Mouse (Mus musculus) hindbrain, embryonic 12.5 days (tissue): ENCODE data around the gene Fpgs. TPM values are rescaled to one million over a fixed set of nuclear protein-coding genes. Genes with fewer than 3 reads are reported as not detected.

ENCODE experiments used
- ATAC-seq: fragments of 200-750 bp; cut with Nextera tagmentation; 2 replicates; pipeline ENCODE4 v1.8.0; 2017; ENCODE audit warnings: moderate TSS enrichment; ENCODE audit not compliant: low FRiP score
- H3K27ac ChIP-seq: fragments of 300-500 bp; sonication (generic); 2 replicates; pipeline ENCODE4 v1.5.1; 2016; ENCODE audit warnings: mild to moderate bottlenecking
- H3K27me3 ChIP-seq: fragments of 300-500 bp; sonication (generic); 2 replicates; pipeline ENCODE4 v1.6.1; 2016; ENCODE audit warnings: mild to moderate bottlenecking
- H3K36me3 ChIP-seq: fragments of 300-500 bp; sonication (generic); 2 replicates; pipeline ENCODE4 v1.6.1; 2016; ENCODE audit warnings: mild to moderate bottlenecking
- H3K4me1 ChIP-seq: fragments of 300-500 bp; sonication (generic); 2 replicates; pipeline ENCODE4 v1.6.1; 2016
- H3K4me2 ChIP-seq: fragments of 300-500 bp; sonication (generic); replicated peaks from 2 replicates; pipeline ENCODE4 v1.6.1; 2016; ENCODE audit warnings: mild to moderate bottlenecking
- H3K4me3 ChIP-seq: fragments of 300-500 bp; sonication (generic); 2 replicates; pipeline ENCODE4 v1.5.1; 2016; ENCODE audit warnings: mild to moderate bottlenecking
- H3K9ac ChIP-seq: fragments of 300-500 bp; sonication (generic); 2 replicates; pipeline ENCODE4 v1.6.1; 2016; ENCODE audit warnings: mild to moderate bottlenecking, moderate library complexity
- H3K9me3 ChIP-seq: fragments of 300-500 bp; sonication (generic); replicated peaks from 2 replicates; pipeline ENCODE4 v1.6.1; 2016; ENCODE audit warnings: mild to moderate bottlenecking
- WGBS: fragments of 180-500 bp; shearing (Covaris S2); methylation state at CpG from one replicate; pipeline ENCODE4 v1.1.7; 2016; 5-methylcytosine and 5-hydroxymethylcytosine counted together
- microRNA counts: library from miRNA; unstranded; fragments of <30 nt; microRNA quantifications from one replicate; lab custom pipeline; 2017
- microRNA-seq: library from miRNA; unstranded; fragments of <30 nt; microRNA quantifications from one replicate; pipeline ENCODE4, GENCODE M21; 2017
- polyA plus RNA-seq: library from polyadenylated mRNA; unstranded; fragments of >200 nt; fragmentation: Nextera tagmentation; extraction: Ambion mirVana; gene quantifications from 2 replicates; pipeline ENCODE4 v1.2.1, GENCODE M21; 2016

Fpgs gene
- polyA plus RNA-seq, 1 experiment from 2014 or later: 20.1 TPM

GRCm38 (mm10) chr2:32637778-32638281, 66.1 kb downstream of the Fpgs start:
- H3K9me3 ChIP-seq: no peaks in the 10 kb centered on the region
- H3K9ac ChIP-seq: no peak overlapping the region
- peak overlapping the region; percentile 4; the same call in 1 of the 2 replicates for H3K27ac ChIP-seq
- no peak overlapping the region for H3K4me3 ChIP-seq
- 30% methylated on average over 11 of the region's 11 CpGs for WGBS
- H3K4me1 ChIP-seq: peaks cover 9% of the 10 kb centered on the region
- no peak for ATAC-seq
- H3K36me3 ChIP-seq: no peaks in the 10 kb centered on the region
- no peak overlapping the region for H3K4me2 ChIP-seq
- no peaks in the 10 kb centered on the region for H3K27me3 ChIP-seq

DNA sequence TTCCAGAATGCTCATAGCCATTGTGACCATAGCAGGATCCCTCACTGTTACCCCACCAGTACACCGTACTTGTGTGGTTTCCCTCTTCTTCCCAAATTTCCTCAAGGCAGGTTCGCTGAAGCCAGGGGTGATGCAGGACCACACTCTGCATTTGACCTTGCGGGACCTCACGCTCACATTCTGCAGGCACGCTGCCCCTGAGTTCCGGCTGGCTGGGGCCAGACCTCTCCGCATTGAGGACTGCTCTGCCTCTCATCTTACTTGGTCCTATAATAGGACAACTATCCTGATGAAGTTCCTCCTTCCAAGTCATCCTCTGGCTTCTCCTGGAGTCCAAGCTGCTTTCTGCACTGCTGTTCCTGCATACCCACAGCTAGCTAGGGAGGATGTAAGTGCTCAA, 67.3 kb downstream of the Fpgs start:
- H3K4me1 ChIP-seq: peaks cover 15% of the 10 kb centered on the region
- ATAC-seq: no peak
- 83% methylated on average over 7 of the region's 7 CpGs for WGBS
- H3K4me2 ChIP-seq: no peak overlapping the region
- H3K9ac ChIP-seq: no peak overlapping the region
- no peaks in the 10 kb centered on the region for H3K9me3 ChIP-seq
- no peaks in the 10 kb centered on the region for H3K36me3 ChIP-seq
- no peak overlapping the region for H3K27ac ChIP-seq
- no peak overlapping the region for H3K4me3 ChIP-seq
- H3K27me3 ChIP-seq: no peaks in the 10 kb centered on the region

GRCm38 (mm10) chr2:32634277-32635105, 69.5 kb downstream of the Fpgs start:
- H3K4me2 ChIP-seq: no peak overlapping the region
- H3K36me3 ChIP-seq: no peaks in the 10 kb centered on the region
- no peak overlapping the region for H3K9ac ChIP-seq
- H3K4me1 ChIP-seq: peaks cover 19% of the 10 kb centered on the region
- H3K27me3 ChIP-seq: no peaks in the 10 kb centered on the region; the same call in 1 of the 2 replicates
- H3K9me3 ChIP-seq: no peaks in the 10 kb centered on the region
- ATAC-seq: no peak
- no peak overlapping the region for H3K4me3 ChIP-seq
- 85% methylated on average over 10 of the region's 10 CpGs for WGBS
- no peak overlapping the region for H3K27ac ChIP-seq

DNA sequence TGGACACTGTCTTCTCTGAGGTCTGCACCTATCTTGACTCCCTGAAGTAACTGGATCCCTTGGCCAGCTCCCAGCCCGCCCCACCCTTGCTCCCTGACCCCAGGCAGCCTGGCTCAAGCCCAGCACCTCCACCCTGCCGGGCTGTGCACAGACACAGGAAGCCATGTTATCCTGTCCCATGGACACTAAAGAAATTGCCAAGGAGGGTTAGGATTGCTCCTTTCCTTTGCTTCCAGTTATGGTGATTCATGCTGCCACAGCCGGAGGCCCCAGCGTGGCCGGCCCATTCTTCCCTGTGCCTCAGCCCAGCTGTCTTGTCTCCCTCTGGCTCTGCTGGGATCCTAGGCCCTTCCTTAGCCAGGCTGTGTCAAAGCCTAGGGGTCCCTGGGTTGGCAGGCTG, 70.3 kb downstream of the Fpgs start:
- ATAC-seq: no peak

More for the DNA sequence above, 70.3 kb downstream of the Fpgs start:
- Histone ChIP-seq H3K9me3 (no peaks in the 10 kb centered on the region), H3K36me3 (no peaks in the 10 kb centered on the region), H3K27ac (no peak overlapping the region), H3K4me1 (peaks cover 27% of the 10 kb centered on the region), H3K4me2 (no peak overlapping the region), H3K4me3 (no peak overlapping the region), H3K27me3 (no peaks in the 10 kb centered on the region; the same call in 1 of the 2 replicates), H3K9ac (no peak overlapping the region)
- WGBS: 69% methylated on average over 5 of the region's 5 CpGs

MicroRNAs within 50 kb of the gene (microRNA counts, 519-probe panel; counts per million panel counts)
- microRNA mmu-miR-1954 (lab: Ali Mortazavi, UCI): 470 counts per million, percentile 58 among the panel's probes with 10 or more counts
- microRNA mmu-miR-2861 (lab: Ali Mortazavi, UCI): 470 counts per million, percentile 58 among the panel's probes with 10 or more counts

Small RNA genes lying within 50 kb of the gene (microRNA-seq; reads per million reads assigned to microRNA genes)
- gene Gm47291 (not detected), gene Mir1954 (not detected), gene Mir2861 (not detected), gene Mir3960 (not detected), gene Mir8093 (not detected)

Other genes starting within 250 kb of the Fpgs start
- 12.6 and 15.5 TPM in 2 replicates for gene Fam102a, start 168.8 kb downstream of the Fpgs start, polyA plus RNA-seq
- gene Dpm2, start 133.3 kb downstream of the Fpgs start, polyA plus RNA-seq: 110 and 117 TPM in 2 replicates
- gene Pip5kl1, start 129.3 kb downstream of the Fpgs start, polyA plus RNA-seq: 4.2 and 5.0 TPM in 2 replicates
- gene 9430097D07Rik, start 128.5 kb downstream of the Fpgs start, polyA plus RNA-seq: 0.31 and 0.56 TPM in 2 replicates
- gene St6galnac4, start 117.0 kb downstream of the Fpgs start, polyA plus RNA-seq: 21.5 and 22.9 TPM in 2 replicates
- 13.5 and 14.3 TPM in 2 replicates for gene St6galnac6, start 104.4 kb downstream of the Fpgs start, polyA plus RNA-seq
- gene Ak1, start 82.4 kb downstream of the Fpgs start, polyA plus RNA-seq: 40.4 and 43.2 TPM in 2 replicates
- gene Eng, start 57.5 kb downstream of the Fpgs start, polyA plus RNA-seq: 31.6 and 32.1 TPM in 2 replicates
- 99.0 and 101 TPM in 2 replicates for gene Cdk9, start 8.9 kb upstream of the Fpgs start, polyA plus RNA-seq
- gene Sh2d3c, start 16.9 kb upstream of the Fpgs start, polyA plus RNA-seq: 33.5 and 34.8 TPM in 2 replicates
- 1.6 and 2.0 TPM in 2 replicates for gene 6330409D20Rik, start 36.9 kb upstream of the Fpgs start, polyA plus RNA-seq
- 52.1 and 55.9 TPM in 2 replicates for gene Tor2a, start 53.1 kb upstream of the Fpgs start, polyA plus RNA-seq
- 0.63 and 1.1 TPM in 2 replicates for gene Ttc16, start 71.5 kb upstream of the Fpgs start, polyA plus RNA-seq
- gene Ptrh1, start 71.6 kb upstream of the Fpgs start, polyA plus RNA-seq: 4.6 and 5.6 TPM in 2 replicates
- gene Cfap157, start 80.3 kb upstream of the Fpgs start, polyA plus RNA-seq: 0.85 and 1.5 TPM in 2 replicates
- gene Stxbp1, start 143.1 kb upstream of the Fpgs start, polyA plus RNA-seq: 102 and 105 TPM in 2 replicates
- gene Fam129b, start 172.0 kb upstream of the Fpgs start, polyA plus RNA-seq: 42.2 and 43.8 TPM in 2 replicates